Mouse (Mus musculus): ENCODE data around the gene Ccdc50.

GRCm38 (mm10) chr16:27443941-27444340 lies 55.3 kb downstream of the Ccdc50 start:
- TF ChIP-seq CTCF (IDR thresholded peaks at IDR 0.05; ENCODE audit: borderline replicate concordance, control insufficient read depth, extremely low read depth, insufficient read depth, low read length, poor library complexity) (no peak), POLR2A (IDR thresholded peaks at IDR 0.05; ENCODE audit: control insufficient read depth, extremely low read depth, insufficient read depth, low read length, poor library complexity) (no peak)
